Mouse (Mus musculus) regulatory T cell (primary cell): Measurements from ENCODE around the gene Klc4.

Source experiments
- in situ Hi-C: fragments of 300-600 bp; cut with MboI, MseI; formaldehyde crosslinking; loops from one replicate; pipeline ENCODE4 v1.15.1; 2025; ENCODE audit warnings: high pct_unique_total_duplicates

Klc4 gene

GRCm38 (mm10) chr17:46651755-46652547, 6.1 kb upstream of the Klc4 start:
- in situ Hi-C loops, result no loop called here

GRCm38 (mm10) chr17:46651292-46651691, 5.5 kb upstream of the Klc4 start:
- in situ Hi-C loops, result no loop called here

GRCm38 (mm10) chr17:46650232-46651031, 4.6 kb upstream of the Klc4 start, which contains the start of gene Cul7:
Gene Cul7 (plus strand): TSS chr17:46650337.
- in situ Hi-C loops, result no loop called here

DNA sequence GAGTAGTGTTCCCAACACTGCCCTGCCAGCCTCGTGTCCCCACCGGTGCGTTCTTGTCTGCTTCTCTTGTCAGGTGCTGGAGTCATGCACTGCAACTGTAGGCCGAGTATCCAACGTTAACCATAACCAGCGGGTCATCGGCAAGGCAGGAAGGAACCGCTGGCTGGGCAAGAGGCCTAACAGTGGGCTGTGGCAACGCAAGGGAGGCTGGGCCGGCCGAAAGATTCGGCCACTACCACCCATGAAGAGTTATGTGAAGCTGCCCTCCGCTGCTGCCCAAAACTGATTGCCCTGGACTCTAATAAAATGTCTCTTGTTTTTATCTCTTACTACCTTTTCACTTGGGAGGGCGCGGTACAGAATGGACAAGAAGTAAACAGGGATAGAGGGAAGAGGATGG, 4.0 kb upstream of the Klc4 start:
- in situ Hi-C loops, result no loop called here

GRCm38 (mm10) chr17:46648436-46648835, 2.6 kb upstream of the Klc4 start:
- in situ Hi-C loops, result no loop called here

GRCm38 (mm10) chr17:46647279-46647678, 1.5 kb upstream of the Klc4 start:
- in situ Hi-C loops, result no loop called here

DNA sequence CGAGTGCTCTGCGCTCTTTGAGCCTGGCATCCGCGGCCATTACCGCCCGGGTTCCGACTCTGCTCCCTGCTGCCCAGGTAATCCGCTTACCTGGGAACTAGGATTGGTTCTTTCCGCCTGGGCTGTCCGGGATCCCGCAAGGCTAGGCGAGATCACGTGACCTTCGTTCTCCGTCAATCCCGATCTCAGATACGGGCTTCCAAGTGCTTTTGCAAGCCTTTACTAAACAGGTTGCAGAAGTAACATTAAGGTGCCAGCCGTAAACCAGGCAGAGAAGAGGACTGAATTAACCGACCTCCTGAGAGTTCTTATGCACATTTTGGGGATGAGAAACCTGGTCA, 470 bp upstream of the Klc4 start:
- in situ Hi-C loops, result no loop called here

- in situ Hi-C loops, result no loop called here
These were observed 826 bp downstream of the Klc4 start for GRCm38 (mm10) chr17:46644916-46645475.

GRCm38 (mm10) chr17:46644152-46644805, 1.5 kb downstream of the Klc4 start:
- in situ Hi-C loops, result no loop called here

- in situ Hi-C loops, result no loop called here
These were observed 3.8 kb downstream of the Klc4 start for GRCm38 (mm10) chr17:46642060-46642459.

DNA sequence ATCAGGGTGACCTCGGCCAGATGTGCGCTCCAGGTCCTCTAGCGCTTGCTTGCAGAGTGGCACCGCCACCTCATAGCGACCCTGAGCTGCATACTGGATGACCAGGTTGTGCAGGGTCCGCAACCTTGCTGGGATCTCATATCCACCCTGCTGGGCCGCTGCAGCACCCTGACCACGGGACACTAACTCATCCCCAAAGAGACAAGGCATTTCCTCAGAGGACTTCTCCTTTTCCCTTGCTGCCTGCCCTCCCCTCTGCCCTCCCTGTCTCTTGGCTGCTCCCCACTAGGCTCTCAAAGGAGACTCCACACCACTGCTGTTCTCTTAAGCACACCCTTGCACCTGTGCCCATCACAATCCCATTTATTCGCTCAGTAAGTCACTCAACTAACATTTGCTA, 5.9 kb downstream of the Klc4 start:
- in situ Hi-C loops, result no loop called here

DNA sequence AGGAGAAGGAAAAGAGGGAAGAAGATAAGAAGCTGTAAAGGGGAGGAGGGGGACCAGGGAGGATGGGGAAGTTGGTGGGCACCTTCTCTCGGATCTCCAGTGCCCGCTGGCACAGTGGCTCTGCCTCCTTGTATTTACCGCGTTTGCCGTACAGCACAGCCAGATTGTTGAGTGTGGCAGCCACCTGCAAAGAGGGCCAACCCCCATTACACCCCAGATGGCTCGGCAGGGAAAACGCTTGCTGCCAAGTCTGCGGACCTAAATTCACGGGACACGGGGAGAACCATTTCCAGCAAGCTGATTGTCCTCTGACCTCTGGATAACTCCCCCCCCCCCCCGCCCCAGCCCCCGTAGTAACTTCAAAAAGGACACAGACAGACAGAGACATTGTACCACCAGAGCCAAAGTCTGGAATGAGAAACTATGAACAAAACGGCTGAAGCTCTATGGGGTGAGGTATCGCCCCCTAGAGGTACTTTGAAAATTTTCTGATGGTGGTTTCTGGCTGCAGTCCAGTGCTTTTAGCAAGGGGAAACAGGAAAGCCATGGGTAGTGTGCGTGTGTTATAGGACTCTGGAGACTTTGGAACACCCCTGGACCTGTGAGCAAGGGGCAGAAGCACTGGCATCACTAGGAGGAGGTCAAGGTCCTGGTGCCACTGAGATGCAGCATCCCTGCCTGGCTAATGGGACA, 8.8 kb downstream of the Klc4 start:
- in situ Hi-C loops, result no loop called here

- in situ Hi-C loops, result no loop called here
These were observed 16.0 kb downstream of the Klc4 start for GRCm38 (mm10) chr17:46629685-46630441.

DNA sequence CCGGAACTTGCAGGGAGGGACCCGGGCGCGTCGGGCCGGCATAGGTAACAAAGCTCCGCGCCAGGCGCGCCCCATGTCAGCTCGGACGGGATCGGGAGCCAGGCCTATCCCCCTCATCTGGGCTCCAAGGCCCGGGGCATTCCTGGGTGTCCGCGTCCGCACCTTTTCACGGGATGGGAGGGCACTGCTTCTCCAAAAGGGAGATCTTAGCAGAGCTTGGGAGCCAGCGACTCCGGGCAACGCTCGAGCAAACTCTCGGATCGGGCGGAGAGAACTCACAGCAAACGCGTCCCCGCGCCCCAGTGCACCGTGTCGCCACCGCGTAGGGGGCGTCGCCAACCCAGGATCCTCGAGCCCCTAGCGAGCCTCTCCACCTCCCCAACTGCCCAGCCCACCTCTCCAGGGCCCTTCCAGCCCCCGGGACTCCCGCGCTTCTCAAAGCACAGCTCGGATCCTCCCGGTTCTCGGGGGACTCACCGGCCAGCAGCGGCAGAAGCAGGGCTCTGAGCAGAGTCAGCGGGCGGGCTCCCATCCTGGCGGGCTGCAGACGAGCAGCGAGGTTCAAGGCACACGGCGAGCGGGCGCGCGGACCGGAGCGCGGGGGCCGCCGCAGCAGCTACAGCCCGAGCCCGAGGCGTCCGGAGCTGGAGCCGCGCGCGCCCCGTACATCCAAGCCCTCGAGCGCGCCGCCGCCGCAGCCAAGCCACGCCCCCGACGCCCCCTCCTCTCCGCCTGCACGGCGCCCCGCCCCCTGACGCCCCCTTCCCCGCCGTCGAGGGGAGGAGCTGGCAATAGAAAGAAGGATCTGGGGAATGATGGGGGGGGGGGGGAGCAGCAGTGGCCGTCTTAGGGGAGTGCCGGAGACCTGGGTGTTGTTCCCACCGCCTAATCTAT, 16.8 kb downstream of the Klc4 start, which contains the start of gene Ptk7:
Gene Ptk7, minus strand, starts transcription at position 714 of the 894 bp plus-strand sequence.
- in situ Hi-C loops, result no loop called here

DNA sequence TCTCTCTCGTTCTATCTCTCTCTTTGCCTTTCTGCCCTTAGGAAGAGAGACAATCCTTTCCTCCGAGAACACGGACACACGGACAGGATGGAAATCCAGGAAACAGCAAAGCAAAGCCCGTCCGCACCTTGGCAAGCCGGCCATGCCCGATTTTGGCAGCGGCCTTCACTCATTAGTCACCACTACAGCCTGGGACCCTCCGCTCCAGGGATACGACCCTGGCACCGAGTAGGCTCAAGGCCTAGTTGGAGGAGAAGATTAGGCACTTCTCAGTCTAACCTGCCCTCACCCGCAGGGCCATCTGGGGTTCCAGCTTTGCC, 17.4 kb downstream of the Klc4 start:
- in situ Hi-C loops, result no loop called here

DNA sequence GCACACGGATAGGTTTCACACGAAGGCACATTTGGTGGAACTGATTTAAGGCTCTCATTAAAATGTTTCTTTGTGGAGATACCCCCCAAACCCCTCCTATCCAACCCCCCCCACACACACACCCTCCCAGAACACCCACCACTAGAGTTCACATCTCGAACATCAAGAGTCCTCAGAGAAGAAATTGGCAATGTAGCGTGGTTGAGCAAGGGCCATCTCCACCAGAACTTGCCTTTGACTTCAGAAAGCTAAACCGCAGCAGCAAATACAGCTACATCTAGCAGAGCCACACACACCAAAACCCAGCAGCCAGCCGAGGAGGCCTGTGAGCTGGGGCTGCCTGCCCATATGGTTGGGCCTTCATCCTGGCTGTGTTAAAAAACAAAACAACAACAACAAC, 18.4 kb downstream of the Klc4 start:
- in situ Hi-C loops, result no loop called here

GRCm38 (mm10) chr17:46624598-46624997, 21.2 kb downstream of the Klc4 start:
- in situ Hi-C loops, result no loop called here

GRCm38 (mm10) chr17:46623819-46624557, 21.8 kb downstream of the Klc4 start:
- in situ Hi-C loops, result no loop called here

GRCm38 (mm10) chr17:46622269-46622668, 23.6 kb downstream of the Klc4 start:
- in situ Hi-C loops, result no loop called here
